Mouse (Mus musculus) right cerebral cortex, postnatal 14 days (tissue): ENCODE measurements around the gene Olfr49.

Experiments used
- DNase-seq: peaks from one replicate; pipeline ENCODE4 v3.0.0; 2022

Gene Olfr49

GRCm38 (mm10) chr14:54260196-54260595 is 24.5 kb downstream of the Olfr49 start:
- DNase-seq = no peak

GRCm38 (mm10) chr14:54259722-54260085 is 25.0 kb downstream of the Olfr49 start:
- no peak for DNase-seq

GRCm38 (mm10) chr14:54259003-54259721 is 25.6 kb downstream of the Olfr49 start:
- peak; percentile 82 for DNase-seq

- no peak for DNase-seq
These were observed 26.5 kb downstream of the Olfr49 start for GRCm38 (mm10) chr14:54258131-54258670.

- DNase-seq = no peak
These were observed 30.0 kb downstream of the Olfr49 start for GRCm38 (mm10) chr14:54254670-54255202.

GRCm38 (mm10) chr14:54253741-54254291 is 30.9 kb downstream of the Olfr49 start, which contains the start of the genes Dad1 and Abhd4:
TSS of gene Dad1 (minus strand) at chr14:54254104.
TSS of gene Abhd4 (plus strand) at chr14:54254188.
- peak; percentile 96 for DNase-seq

- no peak for DNase-seq
These were observed 34.6 kb downstream of the Olfr49 start for GRCm38 (mm10) chr14:54250122-54250521.

- DNase-seq = no peak
These were observed 35.4 kb downstream of the Olfr49 start for GRCm38 (mm10) chr14:54249326-54249725.

GRCm38 (mm10) chr14:54246232-54246631 is 38.5 kb downstream of the Olfr49 start:
- no peak for DNase-seq

GRCm38 (mm10) chr14:54244183-54244582 is 40.6 kb downstream of the Olfr49 start:
- DNase-seq = no peak

GRCm38 (mm10) chr14:54240542-54240941 is 44.2 kb downstream of the Olfr49 start:
- no peak for DNase-seq

- peak; percentile 89 for DNase-seq
These were observed 45.6 kb downstream of the Olfr49 start for GRCm38 (mm10) chr14:54239002-54239736.

- no peak for DNase-seq
These were observed 47.9 kb downstream of the Olfr49 start for GRCm38 (mm10) chr14:54236881-54237280.

- DNase-seq = no peak
These were observed 48.8 kb downstream of the Olfr49 start for GRCm38 (mm10) chr14:54235825-54236540.

GRCm38 (mm10) chr14:54234231-54235040 is 50.3 kb downstream of the Olfr49 start:
- DNase-seq = no peak

GRCm38 (mm10) chr14:54233559-54234143 is 51.1 kb downstream of the Olfr49 start:
- no peak for DNase-seq

- DNase-seq = no peak
These were observed 51.8 kb downstream of the Olfr49 start for GRCm38 (mm10) chr14:54232811-54233558.

GRCm38 (mm10) chr14:54232143-54232542 is 52.6 kb downstream of the Olfr49 start:
- no peak for DNase-seq

- no peak for DNase-seq
These were observed 53.4 kb downstream of the Olfr49 start for GRCm38 (mm10) chr14:54231176-54231956.
